Mouse (Mus musculus): ENCODE measurements around the gene Ppp1r13l.

The Ppp1r13l gene

DNA sequence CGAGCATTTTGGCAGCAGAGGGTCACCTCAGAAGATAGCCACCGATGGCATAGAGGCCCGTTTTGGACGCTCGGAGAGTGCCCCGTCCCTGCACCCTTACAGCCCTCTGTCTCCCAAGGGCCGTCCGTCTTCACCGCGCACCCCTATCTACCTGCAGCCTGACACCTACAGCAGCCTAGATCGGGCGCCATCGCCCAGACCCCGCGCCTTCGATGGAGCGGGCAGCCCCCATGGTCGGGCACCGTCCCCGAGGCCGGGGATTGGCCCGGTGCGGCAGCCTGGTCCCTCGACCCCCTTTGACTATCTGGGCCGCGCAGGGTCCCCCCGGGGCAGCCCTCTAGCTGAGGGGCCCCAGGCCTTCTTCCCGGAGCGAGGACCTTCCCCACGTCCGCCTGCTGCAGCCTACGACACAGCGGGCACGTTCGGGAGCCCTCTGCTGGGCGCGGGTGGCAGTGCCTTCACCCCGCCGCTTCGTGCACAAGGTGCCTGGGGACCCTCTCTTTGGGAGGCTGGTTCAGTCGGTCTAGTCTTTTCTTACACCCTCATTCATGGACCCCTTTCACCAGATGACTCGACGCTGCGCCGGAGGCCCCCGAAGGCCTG, 10.4 kb downstream of the Ppp1r13l start:
- peak; percentile 83 for DNase-seq

- no peak for DNase-seq
These were observed 13.8 kb downstream of the Ppp1r13l start for GRCm38 (mm10) chr7:19373367-19373766.

- DNase-seq: no peak
These were observed 15.8 kb downstream of the Ppp1r13l start for GRCm38 (mm10) chr7:19375368-19375767.

- DNase-seq: no peak
These were observed 16.5 kb downstream of the Ppp1r13l start for GRCm38 (mm10) chr7:19376019-19376418.

GRCm38 (mm10) chr7:19378049-19378448, 18.5 kb downstream of the Ppp1r13l start:
- DNase-seq: no peak

- peak; percentile 99 for DNase-seq
These were observed 22.0 kb downstream of the Ppp1r13l start, which contains the start of gene Ercc2 for GRCm38 (mm10) chr7:19381377-19382165. TSS of gene Ercc2 (plus strand) at chr7:19382010.

DNA sequence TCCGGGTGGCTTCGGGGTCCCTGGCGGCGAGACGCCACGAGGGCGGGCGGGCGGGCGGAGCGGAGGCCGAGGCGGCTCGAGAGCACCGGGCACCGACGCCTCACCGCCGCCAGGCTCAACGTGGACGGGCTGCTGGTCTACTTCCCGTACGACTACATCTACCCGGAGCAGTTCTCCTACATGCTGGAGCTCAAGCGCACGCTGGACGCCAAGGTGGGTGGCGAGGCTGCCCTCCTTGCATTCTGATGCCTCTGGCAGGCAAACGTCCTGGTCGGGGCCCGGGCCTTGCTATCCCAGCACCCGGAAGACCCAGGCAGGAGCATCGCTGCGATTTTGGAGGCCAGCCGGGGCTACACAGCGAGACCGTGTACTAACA, 22.6 kb downstream of the Ppp1r13l start:
- no peak for DNase-seq

- DNase-seq: no peak
These were observed 24.2 kb downstream of the Ppp1r13l start for GRCm38 (mm10) chr7:19383708-19384107.

DNA sequence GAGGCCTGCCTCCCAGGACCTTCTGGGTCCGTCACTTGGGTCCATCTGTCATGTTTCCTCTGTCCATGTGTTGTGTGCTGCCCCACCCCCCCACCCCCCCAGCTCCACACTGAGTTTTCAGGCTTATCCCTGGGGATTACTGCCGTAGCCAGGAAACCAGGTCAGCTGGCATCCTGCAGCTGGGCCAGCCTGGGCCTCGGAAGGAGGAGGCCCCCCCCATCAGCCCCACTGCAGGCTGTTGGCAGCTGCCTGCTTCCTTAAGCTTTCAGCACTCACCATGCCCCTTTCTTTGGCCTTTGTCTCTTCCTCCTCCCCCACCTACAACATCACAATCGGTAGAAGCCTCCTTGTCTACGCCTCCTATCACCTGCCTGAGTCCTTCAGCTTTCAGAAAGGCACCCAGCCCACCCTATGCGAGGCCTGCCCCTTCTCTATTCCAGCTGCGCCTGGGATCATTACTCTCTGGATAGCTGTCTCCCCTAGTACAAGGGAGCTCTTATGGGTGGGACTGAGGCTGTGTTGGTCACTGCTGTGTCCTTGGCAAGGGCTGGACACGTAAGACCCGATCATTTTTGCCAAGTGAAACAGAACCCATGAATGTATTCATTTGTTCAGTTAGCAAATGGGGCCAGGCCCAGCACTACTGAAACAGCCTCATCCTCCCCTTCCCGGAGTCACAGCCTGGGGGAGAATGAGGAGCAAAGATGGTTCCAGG, 29.3 kb downstream of the Ppp1r13l start:
- no peak for DNase-seq

GRCm38 (mm10) chr7:19394484-19394883, 34.9 kb downstream of the Ppp1r13l start:
- no peak for DNase-seq

DNA sequence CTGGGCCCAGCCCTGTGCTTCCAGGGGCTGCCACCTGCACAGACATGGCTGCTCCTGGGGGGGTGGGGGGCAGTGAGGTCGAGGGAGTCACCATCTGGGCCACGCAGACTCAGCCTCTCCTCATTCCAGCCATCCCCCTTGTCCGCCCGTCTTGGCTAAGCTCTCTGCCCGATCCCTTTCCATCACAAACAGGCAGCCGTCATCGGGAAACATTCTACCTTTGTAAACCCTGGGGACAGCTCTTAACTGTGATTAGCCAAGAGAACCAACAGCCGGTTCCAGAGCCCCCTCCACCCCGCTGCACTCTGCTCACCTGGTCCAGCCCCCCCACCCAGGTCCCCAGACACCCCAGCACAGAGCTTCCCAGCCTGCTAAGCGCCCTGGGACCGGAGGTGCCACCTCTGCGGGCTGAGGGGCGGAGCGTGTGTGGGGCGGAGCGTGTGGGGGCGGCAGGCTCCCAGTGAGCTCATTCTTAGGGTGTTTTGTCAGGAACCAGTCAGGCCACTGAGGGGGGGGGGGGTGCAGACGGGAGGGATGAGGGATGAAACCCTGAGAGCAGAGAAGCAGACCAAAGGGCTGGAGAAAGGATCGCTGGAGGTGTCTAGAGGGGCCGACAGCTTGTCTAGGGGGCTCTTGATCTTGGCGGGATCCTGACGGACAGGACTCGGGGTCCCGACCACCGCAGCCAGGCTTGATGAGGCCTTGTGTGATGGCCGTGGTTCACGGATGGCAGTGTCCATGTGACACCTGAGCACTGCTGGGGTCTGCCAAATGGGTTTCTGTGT, 40.1 kb downstream of the Ppp1r13l start:
- DNase-seq: peak; percentile 75

DNA sequence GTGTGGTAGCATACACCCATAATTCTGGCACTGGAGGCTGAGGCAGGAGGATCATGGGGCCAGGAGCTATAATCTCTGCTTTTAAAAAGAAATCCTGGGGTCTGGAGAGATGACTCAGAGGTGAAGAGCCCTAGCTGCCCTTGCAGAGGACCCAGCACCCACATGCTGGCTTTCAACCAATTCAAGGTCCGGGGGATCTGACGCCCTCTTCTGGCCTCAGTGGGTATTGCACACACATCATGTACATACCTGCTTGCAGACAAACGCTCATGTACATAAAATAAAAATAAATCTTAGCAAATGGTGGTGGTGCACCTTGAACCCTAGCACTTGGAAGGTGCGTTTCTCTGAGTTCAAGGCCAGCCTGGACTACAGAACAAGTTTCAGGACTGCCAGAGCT, 41.4 kb downstream of the Ppp1r13l start:
- DNase-seq: no peak

- no peak for DNase-seq
These were observed 43.1 kb downstream of the Ppp1r13l start for GRCm38 (mm10) chr7:19402535-19403112.

- peak; percentile 92 for DNase-seq
These were observed 44.3 kb downstream of the Ppp1r13l start, which contains the start of gene Klc3 for GRCm38 (mm10) chr7:19403731-19404296. TSS of gene Klc3 (minus strand) at chr7:19404104.

DNA sequence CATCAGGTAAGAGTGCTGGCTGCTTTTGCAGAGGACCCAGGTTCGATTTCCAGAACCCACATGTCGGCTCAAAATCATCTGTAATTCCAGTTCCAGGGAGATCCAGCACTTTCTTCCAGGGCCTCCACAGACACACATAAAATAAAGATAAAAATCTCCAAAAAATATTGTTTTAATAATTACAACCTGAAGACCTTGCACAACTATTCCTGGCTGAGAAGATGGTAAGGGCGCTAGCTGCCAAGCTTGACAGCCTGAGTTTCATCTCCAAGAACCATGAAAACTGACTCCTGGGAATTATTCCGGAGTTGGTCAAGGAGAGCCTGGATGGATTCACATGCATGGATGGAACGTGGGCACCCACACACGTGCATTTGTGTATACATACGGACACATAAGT, 44.9 kb downstream of the Ppp1r13l start, which contains the start of gene Ckm:
Ckm (plus strand) TSS at position 301 of the 400 bp plus-strand sequence.
- no peak for DNase-seq

GRCm38 (mm10) chr7:19405417-19405816, 45.9 kb downstream of the Ppp1r13l start:
- peak; percentile 85 for DNase-seq

DNA sequence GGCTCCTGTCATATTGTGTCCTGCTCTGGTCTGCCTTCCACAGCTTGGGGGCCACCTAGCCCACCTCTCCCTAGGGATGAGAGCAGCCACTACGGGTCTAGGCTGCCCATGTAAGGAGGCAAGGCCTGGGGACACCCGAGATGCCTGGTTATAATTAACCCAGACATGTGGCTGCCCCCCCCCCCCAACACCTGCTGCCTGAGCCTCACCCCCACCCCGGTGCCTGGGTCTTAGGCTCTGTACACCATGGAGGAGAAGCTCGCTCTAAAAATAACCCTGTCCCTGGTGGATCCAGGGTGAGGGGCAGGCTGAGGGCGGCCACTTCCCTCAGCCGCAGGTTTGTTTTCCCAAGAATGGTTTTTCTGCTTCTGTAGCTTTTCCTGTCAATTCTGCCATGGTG, 50.2 kb downstream of the Ppp1r13l start:
- DNase-seq: no peak

DNA sequence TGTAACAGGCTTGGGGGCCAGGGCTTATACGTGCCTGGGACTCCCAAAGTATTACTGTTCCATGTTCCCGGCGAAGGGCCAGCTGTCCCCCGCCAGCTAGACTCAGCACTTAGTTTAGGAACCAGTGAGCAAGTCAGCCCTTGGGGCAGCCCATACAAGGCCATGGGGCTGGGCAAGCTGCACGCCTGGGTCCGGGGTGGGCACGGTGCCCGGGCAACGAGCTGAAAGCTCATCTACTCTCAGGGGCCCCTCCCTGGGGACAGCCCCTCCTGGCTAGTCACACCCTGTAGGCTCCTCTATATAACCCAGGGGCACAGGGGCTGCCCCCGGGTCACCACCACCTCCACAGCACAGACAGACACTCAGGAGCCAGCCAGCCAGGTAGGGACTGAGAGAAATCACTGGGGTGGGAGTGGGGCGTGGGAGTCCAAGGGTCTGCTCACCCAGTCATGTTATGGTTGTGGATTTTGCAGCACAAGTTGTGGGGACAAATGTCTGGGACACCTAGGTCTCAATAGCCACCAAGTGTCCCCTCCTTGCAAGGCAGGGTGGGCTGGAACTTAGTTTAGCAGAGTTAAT, 51.3 kb downstream of the Ppp1r13l start:
- no peak for DNase-seq

DNA sequence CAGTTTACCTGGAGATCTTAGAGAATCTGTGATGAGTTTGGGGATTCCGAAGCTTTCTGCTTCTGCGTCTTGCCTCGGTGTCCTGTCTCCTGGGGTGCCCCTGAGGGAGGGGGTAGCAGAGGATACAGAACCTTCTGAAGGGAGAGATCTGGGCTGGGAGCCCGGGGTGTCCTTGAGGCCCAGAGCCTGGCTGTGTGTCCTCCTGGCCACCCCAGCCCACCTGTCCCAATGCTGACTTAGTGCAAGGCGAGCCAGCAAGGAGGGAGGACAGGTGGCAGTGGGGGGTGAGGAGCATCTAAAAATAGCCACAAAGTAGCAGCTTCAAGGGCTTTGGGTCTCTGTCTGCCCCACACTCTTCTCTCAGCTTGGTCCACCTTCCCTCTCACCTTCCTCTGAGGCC, 52.2 kb downstream of the Ppp1r13l start:
- DNase-seq: no peak

GRCm38 (mm10) chr7:19413525-19413924, 54.0 kb downstream of the Ppp1r13l start:
- DNase-seq: no peak

- no peak for DNase-seq
These were observed 57.0 kb downstream of the Ppp1r13l start for GRCm38 (mm10) chr7:19416590-19416989.

- DNase-seq: peak; percentile 23
These were observed 60.6 kb downstream of the Ppp1r13l start for GRCm38 (mm10) chr7:19420121-19420520.

All from thymus, postnatal 25 days (tissue).